Mouse (Mus musculus) induced T-regulatory cell, adult 2 months (primary cell): Measurements from ENCODE around the gene Mtg1.

Experiments used
- DNase-seq: peaks from one replicate; pipeline ENCODE4 v3.0.0-alpha.2; 2012; ENCODE audit warnings: low read depth

Mtg1 gene

DNA sequence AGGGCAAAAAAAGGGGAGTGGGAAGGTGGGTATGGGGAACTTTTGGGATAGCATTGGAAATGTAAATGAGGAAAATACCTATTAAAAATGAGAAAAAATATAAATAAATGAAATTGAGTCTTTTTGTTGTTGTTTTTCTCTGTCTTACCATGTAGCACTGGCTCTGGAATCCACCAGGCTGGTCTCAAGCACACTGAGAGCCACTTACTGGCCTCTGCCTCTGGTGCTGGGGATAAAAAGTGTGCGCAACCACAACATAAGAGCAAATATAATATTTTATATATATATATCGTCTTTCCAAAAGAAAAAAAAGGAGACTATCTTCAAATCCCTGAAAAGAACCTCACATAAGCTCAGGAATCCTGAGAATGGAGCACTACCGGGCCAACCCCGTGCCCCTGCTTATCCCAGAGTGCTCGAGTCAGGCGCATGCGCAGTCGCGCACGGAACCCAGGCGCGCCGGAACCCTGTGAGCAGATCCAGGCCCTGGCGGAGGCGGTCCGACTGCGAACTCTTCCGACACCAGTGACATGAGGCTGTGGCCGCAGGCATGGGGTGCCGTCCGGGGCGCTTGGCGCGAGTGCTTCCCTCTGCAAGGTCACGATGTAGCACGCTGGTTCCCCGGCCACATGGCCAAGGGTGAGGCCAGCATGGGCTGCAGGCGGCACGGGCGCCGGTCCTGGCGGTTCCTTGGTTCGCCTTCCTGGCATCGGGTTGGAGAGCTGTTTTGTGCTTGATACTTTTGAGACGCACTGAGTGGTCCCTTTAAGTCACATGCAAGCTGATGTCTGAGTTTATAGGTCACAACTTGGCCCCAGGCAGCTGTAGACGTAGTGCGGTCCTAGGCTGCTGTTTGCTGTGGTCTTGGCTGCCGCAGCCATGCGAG is at the start of gene Mtg1:
Gene Mtg1 (plus strand): TSS at position 430 of the 886 bp plus-strand sequence.
- peak; percentile 96 for DNase-seq

DNA sequence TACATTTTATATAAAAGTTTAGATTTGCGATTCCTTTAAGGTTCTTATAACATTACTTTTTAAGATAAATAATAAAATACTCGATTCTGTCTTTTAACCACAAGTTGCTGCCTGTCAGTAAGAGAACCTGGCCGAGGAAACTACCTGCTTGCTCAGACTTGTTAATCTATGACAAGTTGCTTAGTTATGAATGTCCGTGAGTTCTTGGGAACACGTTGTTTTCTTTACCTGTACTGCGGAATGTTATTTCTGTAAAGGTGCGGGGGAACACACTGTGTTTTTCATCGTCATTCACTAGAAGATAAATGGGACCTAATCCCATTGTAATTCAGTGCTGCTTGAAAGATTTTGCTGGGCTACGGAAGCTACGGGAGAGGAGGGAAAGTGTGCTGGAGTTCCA is 46.8 kb upstream of the Mtg1 start:
- no peak for DNase-seq

DNA sequence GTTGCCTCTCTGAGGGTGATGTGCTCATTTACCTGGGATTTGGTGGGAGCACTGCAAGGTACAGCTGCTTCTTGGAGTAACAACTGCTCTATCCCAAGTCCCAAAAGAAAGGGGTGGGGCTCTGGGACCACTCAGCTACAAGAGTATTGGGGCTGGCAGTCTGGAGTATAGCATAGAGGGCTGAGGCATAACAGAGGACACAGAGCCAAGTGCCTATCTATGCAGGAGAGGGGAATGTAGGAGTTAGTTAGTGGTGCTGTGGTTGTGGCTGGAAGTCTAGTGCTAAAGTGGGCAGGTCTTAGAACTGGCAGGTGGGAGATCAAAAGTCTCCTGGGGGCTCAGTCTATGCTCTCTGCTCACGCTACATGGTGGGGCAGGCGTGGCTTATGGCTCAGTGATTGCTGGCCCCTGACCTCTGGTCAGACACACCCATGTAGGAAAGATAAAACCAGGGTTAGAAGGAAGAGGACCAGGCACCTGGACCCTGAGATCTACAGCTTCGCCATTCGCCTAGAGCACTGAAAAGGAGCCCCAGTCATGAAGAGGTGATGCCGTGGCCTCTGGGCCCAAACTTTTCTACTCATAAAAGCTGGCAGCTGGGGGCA is 44.3 kb upstream of the Mtg1 start, which contains the start of gene Prap1:
Gene Prap1 (plus strand): TSS at position 472 of the 605 bp plus-strand sequence.
- DNase-seq, result no peak

DNA sequence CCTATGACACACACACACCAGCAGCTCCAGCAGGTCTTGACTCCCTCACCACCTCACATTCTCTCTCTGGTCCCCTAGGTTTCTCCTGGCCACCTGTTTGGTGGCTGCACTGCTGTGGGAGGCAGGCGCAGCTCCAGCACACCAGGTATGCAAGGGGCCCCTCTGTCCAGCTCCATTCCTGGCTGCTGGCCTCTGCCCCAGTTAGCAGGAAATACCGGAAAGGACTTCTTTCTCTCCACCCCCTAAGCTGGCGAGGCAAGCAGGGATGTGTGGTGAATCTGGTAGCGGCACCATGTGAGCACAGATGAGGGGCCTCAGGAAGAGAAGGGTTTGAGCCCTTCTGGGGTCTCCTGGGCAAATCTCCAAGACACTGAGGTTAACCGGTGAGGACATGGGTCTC is 42.4 kb upstream of the Mtg1 start:
- no peak for DNase-seq

DNA sequence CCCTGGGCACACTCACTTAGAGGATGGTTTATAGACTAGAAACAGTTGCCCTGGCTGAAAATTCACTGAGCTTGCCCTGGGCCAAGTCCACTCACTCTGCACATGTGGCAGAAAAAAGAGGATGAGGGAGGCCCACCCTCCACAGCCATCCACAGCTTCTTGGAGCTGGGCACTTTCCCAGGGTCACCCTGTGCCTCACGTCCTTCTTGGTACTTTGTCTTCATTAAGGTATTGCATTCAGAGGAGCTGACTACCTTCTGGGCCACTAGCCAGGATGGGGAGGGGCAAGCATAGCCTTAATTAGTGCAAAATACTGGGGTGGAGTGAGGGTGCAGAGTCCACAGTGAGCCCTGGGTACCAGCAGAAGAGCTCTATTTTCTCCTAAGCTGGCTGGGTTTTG is 41.8 kb upstream of the Mtg1 start:
- no peak for DNase-seq

DNA sequence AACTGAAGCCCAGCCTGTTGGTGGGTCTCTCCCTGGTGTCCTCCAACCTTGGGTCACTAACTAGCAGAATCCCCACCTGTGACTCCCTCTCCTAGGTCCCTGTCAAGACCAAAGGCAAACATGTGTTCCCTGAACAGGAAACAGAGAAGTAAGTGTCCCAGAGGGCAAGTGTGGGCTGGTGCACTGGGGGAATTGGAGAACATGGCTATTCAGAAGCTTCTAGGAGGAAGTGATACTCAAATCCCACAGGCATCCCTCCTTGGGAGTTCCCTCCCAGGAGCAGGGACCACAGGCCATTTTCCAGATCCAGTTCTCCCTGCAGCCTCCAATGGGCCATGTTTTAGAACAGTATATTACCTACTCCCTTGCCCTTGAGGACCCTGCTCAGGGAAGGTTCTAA is 41.3 kb upstream of the Mtg1 start:
- DNase-seq, result no peak

DNA sequence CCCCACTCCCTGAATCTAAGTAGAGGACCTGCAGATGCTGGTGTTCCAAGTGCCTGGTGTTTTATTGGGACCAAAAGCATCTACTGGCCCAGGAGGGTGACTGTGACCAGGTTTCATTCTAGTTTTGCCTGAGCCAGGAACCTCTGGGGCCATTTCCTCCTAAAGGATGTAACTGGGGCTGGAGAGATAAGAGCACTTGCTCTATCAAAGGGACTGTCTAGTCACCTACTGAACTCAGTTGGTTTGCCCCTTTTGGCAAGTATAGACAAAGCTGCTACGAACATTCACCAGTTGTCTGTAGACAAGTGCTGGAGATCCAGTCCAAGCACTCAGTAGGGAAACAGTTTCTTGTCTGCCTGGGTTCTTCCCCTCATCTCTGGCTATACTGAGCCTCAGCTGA is 38.9 kb upstream of the Mtg1 start:
- no peak for DNase-seq

DNA sequence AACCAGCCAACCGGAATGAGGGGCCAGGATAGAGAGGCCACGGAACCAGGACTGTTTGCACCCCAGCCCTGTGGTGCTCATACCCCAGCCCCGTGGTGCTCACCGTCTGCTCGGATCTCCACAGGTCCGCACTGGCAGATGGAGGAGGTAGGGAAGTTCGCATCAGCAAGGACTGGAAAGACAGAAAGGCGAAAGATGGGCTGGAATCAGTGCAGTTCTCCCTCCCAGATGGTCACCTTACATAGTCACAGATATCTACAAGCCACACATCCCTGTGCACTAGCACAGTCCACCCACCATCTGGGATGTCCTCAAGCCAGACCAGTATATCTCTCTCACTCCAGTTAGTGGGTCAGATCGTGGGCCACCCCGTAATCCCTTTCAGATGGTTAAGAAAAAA is 35.9 kb upstream of the Mtg1 start:
- no peak for DNase-seq

DNA sequence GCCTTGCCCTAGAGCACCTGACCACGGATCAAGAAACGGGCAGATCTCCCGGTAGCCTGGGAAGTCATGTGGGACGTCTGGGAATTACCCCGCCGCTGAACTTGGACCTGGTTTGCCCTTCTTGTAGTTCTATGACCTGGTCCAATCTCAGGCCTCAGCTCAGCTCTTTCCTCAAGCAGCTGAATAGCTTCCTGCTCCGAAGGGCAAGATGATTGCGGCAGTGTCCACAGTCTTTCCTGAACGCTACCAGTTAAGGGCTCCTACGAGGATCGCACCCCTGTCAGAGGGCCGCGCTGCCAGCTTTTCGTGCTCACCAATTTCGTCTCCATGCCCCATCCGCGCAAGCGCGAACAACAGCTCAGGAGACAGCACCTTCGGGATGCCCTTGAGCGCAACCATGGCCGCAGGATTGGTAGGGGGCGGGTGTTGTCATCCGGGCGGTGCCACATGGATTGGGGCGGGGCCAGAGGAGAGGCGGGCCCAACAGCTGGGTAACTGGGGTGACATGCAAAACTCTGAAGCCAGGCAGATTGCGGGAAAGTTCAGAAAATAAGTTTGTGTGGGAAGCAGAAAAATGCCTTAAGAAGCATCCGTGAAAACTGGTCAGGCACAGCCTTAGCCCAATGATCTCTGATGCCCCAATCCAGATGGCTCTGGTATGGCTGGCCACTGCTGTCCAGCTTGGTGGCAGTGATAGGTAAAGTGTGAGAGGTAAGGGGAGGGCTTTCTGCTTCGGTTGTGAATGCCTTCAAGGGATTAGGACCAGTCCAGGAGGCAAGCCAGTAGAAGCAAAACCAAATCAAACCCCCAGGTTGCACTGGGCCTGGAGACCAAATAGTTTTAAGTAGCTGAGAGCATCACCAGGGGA is 35.1 kb upstream of the Mtg1 start, which contains the start of gene Fuom:
Gene Fuom (minus strand): TSS at position 449 of the 868 bp plus-strand sequence.
- DNase-seq, result peak; percentile 87

DNA sequence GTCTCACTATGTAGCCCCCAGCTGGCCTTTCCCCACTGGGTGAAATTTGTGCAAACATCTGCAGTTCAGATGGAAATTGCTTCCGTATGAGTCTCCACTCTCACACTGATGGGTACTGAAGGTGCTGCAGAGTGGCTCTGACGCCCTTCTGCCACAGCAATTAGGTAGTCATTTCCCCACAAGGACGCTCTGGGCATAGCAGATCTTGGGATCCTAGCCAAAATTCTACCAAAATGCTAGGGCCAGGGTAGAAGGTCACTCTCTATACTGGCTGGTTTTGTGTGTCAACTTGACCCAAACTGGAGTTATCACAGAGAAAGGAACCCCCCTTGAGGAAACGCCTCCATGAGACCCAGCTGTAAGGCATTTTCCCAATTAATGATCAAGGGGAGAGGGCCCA is 33.4 kb upstream of the Mtg1 start:
- DNase-seq, result no peak

DNA sequence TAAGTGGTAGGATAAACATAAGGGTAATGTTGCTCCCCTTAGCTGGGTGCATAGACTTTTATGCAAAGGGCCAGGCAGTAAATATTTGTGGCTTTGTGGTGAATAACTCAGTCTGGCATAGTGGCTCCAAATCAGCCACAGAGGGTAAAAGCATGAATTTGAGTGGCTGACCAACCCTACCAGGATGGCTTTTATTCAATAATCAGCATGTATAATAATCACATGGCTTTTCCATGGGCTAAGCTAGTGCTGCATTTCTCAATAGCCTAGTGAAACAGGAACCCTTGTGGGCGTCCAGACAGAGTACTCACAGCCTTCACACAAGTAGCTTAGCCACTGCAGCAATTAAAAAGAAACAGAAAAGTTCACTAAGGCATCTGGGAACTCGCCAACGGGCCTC is 25.4 kb upstream of the Mtg1 start:
- DNase-seq, result no peak

DNA sequence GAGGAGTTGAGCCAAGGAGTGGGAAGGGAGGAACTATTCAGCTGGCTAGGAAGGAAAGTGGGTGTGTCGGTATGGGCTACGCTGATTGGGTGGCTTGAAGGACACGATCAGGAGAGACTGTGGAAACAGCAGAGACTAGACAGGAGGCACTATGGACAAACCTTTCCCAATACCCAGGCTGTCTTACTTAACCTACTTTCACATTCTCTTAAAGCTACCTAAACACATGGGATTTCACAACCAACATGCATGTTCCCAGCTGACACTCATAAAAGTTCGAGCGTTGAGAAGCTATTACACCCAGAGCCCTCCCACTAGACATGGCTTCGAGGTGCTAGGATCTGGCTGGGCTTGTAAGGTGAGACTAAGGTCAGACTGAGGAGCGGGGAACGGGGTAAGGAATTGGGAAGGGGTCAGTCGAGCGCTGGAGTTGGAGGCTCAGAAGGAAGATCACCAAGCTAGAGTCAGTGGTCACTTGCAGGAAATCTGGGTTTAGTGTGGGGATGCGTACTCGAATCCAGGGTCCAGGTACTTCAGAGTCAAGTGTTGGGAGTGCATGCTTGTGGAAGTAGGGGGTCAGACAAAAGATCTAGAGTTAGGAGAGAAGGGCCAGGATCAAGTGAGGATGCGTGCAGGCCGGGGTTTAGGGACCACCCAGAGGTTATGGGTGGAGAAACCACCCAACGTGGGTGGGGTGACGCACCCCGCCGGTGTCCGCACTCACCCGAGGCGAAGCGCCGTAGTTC is 21.6 kb upstream of the Mtg1 start, which contains the start of gene Paox:
Gene Paox (plus strand): TSS at position 217 of the 746 bp plus-strand sequence.
- DNase-seq, result peak; percentile 43

DNA sequence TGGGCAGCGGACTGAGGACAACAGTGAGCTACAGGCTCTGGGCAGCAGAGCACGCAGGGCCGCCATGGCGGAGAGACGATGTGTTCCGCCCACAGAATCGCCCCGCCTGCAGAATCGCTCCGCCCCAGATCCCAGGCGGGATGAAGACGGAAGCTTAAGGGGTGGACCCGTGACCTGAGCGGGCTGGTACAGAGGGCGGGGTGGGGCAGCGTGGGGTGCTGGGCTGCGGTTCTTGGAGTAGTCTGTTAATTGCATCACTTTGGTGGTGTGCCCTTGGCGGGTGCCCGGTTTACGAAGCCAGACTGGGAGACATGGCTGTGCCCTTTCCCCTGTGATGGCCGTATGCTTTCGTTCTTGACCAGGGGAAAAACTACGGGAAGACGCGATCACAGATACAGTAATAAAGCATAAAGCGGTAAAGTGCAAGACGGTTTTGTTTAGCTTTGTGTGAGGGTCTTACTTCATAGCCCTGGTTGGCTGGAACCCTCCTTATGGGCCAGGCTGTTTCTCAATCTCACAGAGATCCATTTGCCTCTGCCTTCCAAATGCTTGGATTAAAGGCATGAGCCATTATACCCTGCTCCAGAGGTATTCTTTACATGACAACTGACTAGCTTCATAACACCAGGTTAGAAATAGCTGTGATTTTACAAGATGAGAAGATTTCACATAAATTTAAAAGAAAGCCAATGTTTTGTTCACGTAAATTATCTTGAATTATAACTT is 20.9 kb upstream of the Mtg1 start, which contains the start of gene Echs1:
Gene Echs1 (minus strand): TSS at position 148 of the 726 bp plus-strand sequence.
- peak; percentile 93 for DNase-seq

DNA sequence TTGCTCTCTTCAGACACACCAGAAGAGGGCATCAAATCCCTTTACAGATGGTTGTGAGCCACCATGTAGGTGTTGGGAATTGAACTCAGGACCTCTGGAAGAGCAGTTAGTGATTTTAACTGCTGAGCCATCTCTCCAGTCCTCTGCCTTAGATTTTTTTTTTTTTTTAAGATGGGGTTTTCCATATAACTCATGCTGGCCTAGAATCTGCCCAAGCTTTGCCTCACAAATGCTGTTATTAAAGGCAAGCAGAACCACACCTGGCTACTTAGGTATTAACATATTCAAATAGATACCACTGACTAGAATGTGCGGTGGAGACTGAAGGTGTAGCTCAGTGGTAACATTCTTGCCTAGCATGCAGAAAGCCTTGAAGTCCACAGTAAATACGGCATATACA is 16.9 kb upstream of the Mtg1 start:
- DNase-seq, result no peak

DNA sequence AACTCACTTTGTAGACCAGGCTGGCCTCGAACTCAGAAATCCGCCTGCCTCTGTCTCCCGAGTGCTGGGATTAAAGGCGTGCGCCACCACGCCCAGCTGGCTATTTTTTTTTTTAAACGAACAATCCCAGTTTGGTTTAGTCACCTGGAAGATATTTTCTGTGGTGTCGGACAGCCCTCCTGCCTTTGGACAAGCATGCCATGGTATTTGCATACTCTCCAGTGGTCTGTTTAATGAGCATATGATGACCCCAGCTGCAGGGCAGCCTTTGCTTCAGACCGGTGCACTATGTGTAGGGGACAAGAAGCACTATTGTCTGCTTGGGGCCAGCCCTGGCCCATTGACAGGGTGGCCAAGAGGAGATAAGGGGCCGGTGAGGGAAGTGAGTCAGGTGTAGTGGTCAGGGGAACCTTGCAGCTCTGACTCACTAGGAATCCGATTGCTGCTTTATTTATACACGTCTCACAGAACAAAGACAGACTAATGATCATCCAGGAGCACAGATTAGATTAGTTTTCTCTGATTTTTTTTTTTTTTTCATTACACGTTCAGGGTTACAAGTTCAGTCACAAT is 15.9 kb upstream of the Mtg1 start:
- DNase-seq, result no peak

DNA sequence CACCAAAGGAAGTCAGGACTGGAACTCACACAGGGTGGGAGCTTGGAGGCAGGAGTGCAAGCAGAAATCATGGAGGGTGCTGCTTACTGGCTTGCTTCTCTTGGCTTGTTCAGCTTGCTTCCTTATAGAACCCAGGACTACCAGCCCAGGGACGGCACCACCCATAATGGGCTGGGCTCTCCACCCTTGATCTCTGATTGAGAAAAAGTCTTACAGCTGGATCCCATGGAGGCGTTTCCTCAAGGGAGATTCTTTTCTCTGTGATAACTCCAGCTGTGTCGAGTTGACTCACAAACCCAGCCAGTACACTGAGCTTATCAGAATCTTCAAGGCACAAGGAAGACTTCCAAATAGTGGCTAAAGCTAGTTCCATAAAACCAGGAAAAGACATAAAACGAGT is 14.6 kb upstream of the Mtg1 start:
- no peak for DNase-seq

DNA sequence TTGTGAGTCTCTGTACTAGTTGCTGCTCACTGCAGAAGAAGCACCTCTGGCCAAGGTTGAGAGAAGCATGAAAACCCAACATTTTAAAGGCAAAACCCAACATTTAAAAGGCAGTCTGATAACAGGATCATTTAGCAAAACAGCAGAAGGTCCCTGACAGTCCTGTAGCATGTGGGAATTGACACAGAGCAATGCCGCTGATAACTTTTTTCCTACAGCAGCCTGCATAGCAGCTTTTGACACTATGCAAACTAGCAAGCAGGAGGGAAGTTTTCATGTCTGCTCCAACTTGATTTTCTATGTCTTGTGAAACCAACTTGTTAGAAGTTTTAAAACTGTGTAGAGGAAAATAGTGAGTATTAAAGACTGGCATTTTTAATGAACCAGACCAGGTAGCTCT is 13.0 kb upstream of the Mtg1 start:
- no peak for DNase-seq

DNA sequence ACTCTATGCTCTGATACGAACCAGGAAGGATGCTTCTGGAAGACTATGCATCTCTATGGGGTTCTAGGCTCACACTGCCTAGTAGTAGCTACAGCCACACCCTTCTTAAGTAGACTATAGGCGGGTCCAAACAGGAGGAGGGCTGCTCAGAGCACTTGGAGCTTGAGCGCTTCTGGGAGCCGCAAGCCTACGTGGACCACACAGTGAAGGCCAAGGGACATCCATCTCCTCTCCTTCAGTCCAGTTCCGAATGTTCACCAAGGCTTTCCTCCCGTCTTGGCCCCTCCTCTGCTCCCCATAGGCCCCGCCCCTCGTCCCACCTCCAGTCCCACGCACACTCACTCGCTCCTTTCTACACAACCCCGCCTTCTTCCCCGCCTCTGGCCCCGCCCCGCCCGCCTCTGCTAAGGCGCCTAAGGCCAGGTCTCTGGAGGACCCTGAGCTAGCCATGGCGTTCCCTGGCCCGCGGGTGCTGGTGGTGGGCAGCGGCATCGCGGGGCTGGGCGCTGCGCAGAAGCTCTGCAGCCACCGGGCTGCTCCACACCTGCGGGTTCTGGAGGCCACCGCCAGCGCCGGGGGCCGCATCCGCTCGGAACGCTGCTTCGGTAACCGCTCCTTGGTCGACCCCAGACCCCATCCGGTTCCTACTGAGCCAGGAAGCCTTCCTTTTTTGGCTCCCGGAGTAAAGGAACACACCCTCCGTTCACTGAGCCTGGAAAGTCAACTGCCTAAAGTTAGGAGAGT is 11.9 kb upstream of the Mtg1 start:
- DNase-seq, result peak; percentile 93

DNA sequence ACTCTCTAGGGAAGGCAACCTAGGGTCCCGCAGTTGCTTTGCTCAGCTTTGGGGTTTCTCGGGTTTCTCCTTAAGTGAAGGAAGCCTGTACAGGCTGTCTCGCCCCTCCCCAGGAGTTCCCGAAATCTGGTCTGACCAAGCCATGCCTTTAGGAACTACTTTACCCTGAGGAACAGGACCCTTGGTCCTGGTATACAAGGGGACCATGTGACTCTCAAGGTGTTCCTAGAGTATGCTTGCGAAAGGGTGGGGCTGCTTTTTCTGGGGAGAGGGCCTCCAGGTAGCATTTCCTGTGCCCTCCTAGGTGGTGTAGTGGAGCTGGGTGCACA is 11.4 kb upstream of the Mtg1 start:
- DNase-seq, result no peak

DNA sequence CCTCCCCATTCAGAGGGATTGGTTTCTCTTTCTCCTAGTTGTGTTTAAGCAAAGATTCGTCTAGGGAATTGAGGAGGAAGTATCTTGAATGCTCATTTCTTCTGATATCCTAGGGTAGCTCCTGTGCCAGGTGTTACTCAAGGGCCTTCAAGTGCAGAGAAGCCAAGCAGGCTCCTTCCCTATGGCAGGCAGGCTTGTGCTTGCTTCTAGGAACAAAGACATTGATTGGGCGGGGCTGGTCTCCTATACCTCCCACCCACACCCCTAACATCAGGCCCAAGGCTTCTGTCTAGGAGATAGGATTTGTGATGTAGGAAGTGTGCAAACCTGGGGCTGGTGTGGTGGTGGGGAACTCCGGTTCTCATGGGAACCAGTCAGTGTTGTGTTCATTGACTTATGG is 10.4 kb upstream of the Mtg1 start:
- DNase-seq, result no peak
